Mouse (Mus musculus) CH12.LX (cell line): Measurements from ENCODE around the gene Nbea. TPM values are rescaled to one million over a fixed set of nuclear protein-coding genes. Genes with fewer than 3 reads are reported as not detected.

Experiments used
- DNase-seq: peaks from one replicate; pipeline ENCODE4 v3.0.0-alpha.2; 2013; ENCODE audit errors: extremely low read depth
- H3K27ac ChIP-seq: 2 replicates; pipeline ENCODE4 v1.5.1; 2012; ENCODE audit warnings: low read depth, mild to moderate bottlenecking, control low read depth, moderate library complexity; ENCODE audit not compliant: insufficient read depth
- H3K27me3 ChIP-seq: replicated peaks from 2 replicates; pipeline ENCODE3; 2012; ENCODE audit warnings: inconsistent platforms
- H3K36me3 ChIP-seq, 2 experiments: replicated peaks in 1 of 2; 2 replicates each; pipeline versions ENCODE3 to v1.6.1; 2012; ENCODE audit warnings: inconsistent platforms in 1 of 2, low read length in 1 of 2, mild to moderate bottlenecking in 1 of 2, mixed read lengths in 1 of 2, moderate library complexity in 1 of 2; ENCODE audit not compliant: control insufficient read depth in 1 of 2, insufficient read depth in 1 of 2
- H3K4me1 ChIP-seq, 2 experiments: 2 replicates each; pipeline ENCODE4 v1.6.1; 2012; ENCODE audit warnings: inconsistent platforms in 1 of 2, moderate library complexity in 1 of 2; ENCODE audit not compliant: insufficient read depth in 2 of 2, control insufficient read depth in 1 of 2
- H3K4me2 ChIP-seq: 2 replicates; pipeline ENCODE4 v1.6.1; 2012; ENCODE audit warnings: low read depth, mild to moderate bottlenecking, control low read depth; ENCODE audit not compliant: poor library complexity, insufficient read depth, severe bottlenecking
- H3K4me3 ChIP-seq, 3 experiments: fragments of 150-350 bp in 1 of 3; sonication (generic) in 1 of 3; replicated peaks in 1 of 3; 2 replicates each; pipeline versions ENCODE3 to v1.5.1; 2011 to 2012; ENCODE audit warnings: low read depth in 2 of 3, low read length in 2 of 3, mild to moderate bottlenecking in 2 of 3, moderate library complexity in 2 of 3, control low read depth in 1 of 3, improper control_type of control experiment in 1 of 3, inconsistent platforms in 1 of 3, mixed read lengths in 1 of 3; ENCODE audit not compliant: poor library complexity in 1 of 3
- H3K79me2 ChIP-seq: replicated peaks from 2 replicates; pipeline ENCODE4 v1.6.1; 2012; ENCODE audit warnings: mild to moderate bottlenecking, moderate library complexity; ENCODE audit not compliant: control insufficient read depth, poor library complexity, insufficient read depth, severe bottlenecking; ENCODE audit errors: extremely low read depth
- H3K9ac ChIP-seq: 2 replicates; pipeline ENCODE4 v1.6.1; 2012; ENCODE audit warnings: low read depth, mild to moderate bottlenecking, control low read depth, moderate library complexity; ENCODE audit not compliant: insufficient read depth
- H3K9me3 ChIP-seq: replicated peaks from 2 replicates; pipeline ENCODE3; 2012; ENCODE audit warnings: low read length, inconsistent platforms, mixed read lengths
- CHD2 ChIP-seq: IDR thresholded peaks from 2 replicates; pipeline ENCODE4 v1.6.1; 2011; ENCODE audit warnings: low read length, improper control_type of control experiment
- ETS1 ChIP-seq: conservative IDR thresholded peaks from 2 replicates; pipeline ENCODE4 v1.6.1; 2012; ENCODE audit warnings: low read depth, mild to moderate bottlenecking, inconsistent platforms, low read length, improper control_type of control experiment, moderate library complexity
- HCFC1 ChIP-seq: IDR thresholded peaks from 2 replicates; pipeline ENCODE4 v1.6.1; 2012; ENCODE audit warnings: low read depth, mild to moderate bottlenecking, inconsistent platforms, low read length, improper control_type of control experiment
- JUN ChIP-seq: IDR thresholded peaks from 2 replicates; pipeline ENCODE4 v1.6.1; 2011; ENCODE audit warnings: low read depth, mild to moderate bottlenecking, low read length, improper control_type of control experiment, moderate library complexity; ENCODE audit not compliant: insufficient read depth
- MAFK ChIP-seq: IDR thresholded peaks from 2 replicates; pipeline ENCODE4 v1.6.1; 2011; ENCODE audit warnings: low read length, improper control_type of control experiment; ENCODE audit not compliant: insufficient replicate concordance
- MXI1 ChIP-seq: IDR thresholded peaks from 2 replicates; pipeline ENCODE4 v1.6.1; 2011; ENCODE audit warnings: mild to moderate bottlenecking, low read depth, low read length, improper control_type of control experiment
- PAX5 ChIP-seq: IDR thresholded peaks from 2 replicates; pipeline ENCODE4 v1.6.1; 2012; ENCODE audit warnings: low read length, inconsistent platforms, mixed read lengths
- TBP ChIP-seq: conservative IDR thresholded peaks from 2 replicates; pipeline ENCODE4 v1.6.1; 2011; ENCODE audit warnings: low read depth, low read length, improper control_type of control experiment
- UBTF ChIP-seq: IDR thresholded peaks from 2 replicates; pipeline ENCODE4 v1.6.1; 2012; ENCODE audit warnings: low read depth, mild to moderate bottlenecking, inconsistent platforms, low read length, improper control_type of control experiment, moderate library complexity
- USF2 ChIP-seq: conservative IDR thresholded peaks from 2 replicates; pipeline ENCODE4 v1.6.1; 2011; ENCODE audit warnings: low read depth, low read length, improper control_type of control experiment
- ZC3H11A ChIP-seq: IDR thresholded peaks from 2 replicates; pipeline ENCODE4 v1.6.1; 2012; ENCODE audit warnings: low read depth, mild to moderate bottlenecking, inconsistent platforms, low read length, improper control_type of control experiment
- ZKSCAN1 ChIP-seq: IDR thresholded peaks from 2 replicates; pipeline ENCODE4 v1.6.1; 2012; ENCODE audit warnings: low read depth, inconsistent platforms, low read length, improper control_type of control experiment, borderline replicate concordance
- dilution Hi-C: fragments of 300-500 bp; cut with MboI; formaldehyde crosslinking; loops from 2 replicates; pipeline ENCODE4 v1.14.3; 2020; ENCODE audit warnings: low sequenced_read_pairs; ENCODE audit not compliant: extremely low pct_unique_long_range_greater_than_20kb, extremely low pct_ligation_motif_present
- in situ Hi-C: fragments of 300-500 bp; cut with MboI; formaldehyde crosslinking; loops from 3 replicates; pipeline ENCODE4 v1.14.3; 2019; ENCODE audit warnings: low sequenced_read_pairs, low pct_ligation_motif_present, low pct_unique_long_range_greater_than_20kb, mixed read lengths
- polyA plus RNA-seq: library from polyadenylated mRNA; unstranded; fragments of >175 nt; gene quantifications from 2 replicates; pipeline ENCODE4 v1.2.1, GENCODE M21; 2012; ENCODE audit warnings: low read depth; ENCODE audit not compliant: insufficient read length
- total RNA-seq, 2 experiments: library from RNA; depleted of rRNA; stranded (reverse); fragments of 300-350 nt in 1 of 2; fragments of >200 nt in 1 of 2; gene quantifications; 2 replicates each; pipeline ENCODE4 v1.2.3; 2012 to 2014

Gene Nbea
- total and polyA plus RNA-seq, 3 experiments, result 0.04 TPM; not detected in 2

- Histone ChIP-seq H3K4me2 (no peak overlapping the region), H3K4me1 (no peaks in the 10 kb centered on the region), H3K79me2 (no peaks in the 10 kb centered on the region), H3K27me3 (no peaks in the 10 kb centered on the region), H3K27ac (no peak overlapping the region), H3K9me3 (peaks cover 74% of the 10 kb centered on the region), H3K4me3 (no peak overlapping the region), H3K36me3 (no peaks in the 10 kb centered on the region), H3K9ac (no peak overlapping the region)
- dilution Hi-C loops, result no loop called here
- TF ChIP-seq UBTF, result no peak
- no peak for TF ChIP-seq CHD2
- no peak for TF ChIP-seq MAFK
- TF ChIP-seq TBP, result no peak
- no peak for TF ChIP-seq JUN
- no peak for DNase-seq
- in situ Hi-C loops, result no loop called here
Measured at GRCm38 (mm10) chr3:55589402-55589944, 594.0 kb downstream of the Nbea start.

- H3K4me1 ChIP-seq, result no peaks in the 10 kb centered on the region
- TF ChIP-seq MXI1, result no peak
- TF ChIP-seq ETS1, result no peak
- no peak for TF ChIP-seq HCFC1
- no peak for TF ChIP-seq ZC3H11A
- no peak for TF ChIP-seq PAX5
- TF ChIP-seq ZKSCAN1, result no peak
- TF ChIP-seq USF2, result no peak
- TF ChIP-seq JUN, result no peak
- no peaks in the 10 kb centered on the region for H3K79me2 ChIP-seq
- H3K27ac ChIP-seq, result no peak overlapping the region
- no peak for DNase-seq
- peaks cover 62% of the 10 kb centered on the region for H3K9me3 ChIP-seq
- dilution Hi-C loops (no loop called here), in situ Hi-C loops (no loop called here)
- no peak overlapping the region for H3K4me2 ChIP-seq
- H3K4me3 ChIP-seq, result no peak overlapping the region
- H3K36me3 ChIP-seq, result no peaks in the 10 kb centered on the region
- no peaks in the 10 kb centered on the region for H3K27me3 ChIP-seq
- H3K9ac ChIP-seq, result no peak overlapping the region
Measured at GRCm38 (mm10) chr3:55587972-55588946, 595.2 kb downstream of the Nbea start.
